Mouse (Mus musculus): ENCODE measurements at regions not wholly inside any gene's neighbourhood (a gene's known extent, or its start where the extent isn't known, plus 50 kb on each side); places are given as distances from the start of the nearest gene placed in this dataset.

GRCm38 (mm10) chr10:117461791-117462516, 82.1 kb upstream of the Cpsf6 start:
- peak; percentile 42 for DNase-seq (ENCODE audit: low read depth)

GRCm38 (mm10) chr10:117461261-117461660, 81.4 kb upstream of the Cpsf6 start:
- DNase-seq (ENCODE audit: low read depth), result no peak

GRCm38 (mm10) chr10:117460366-117460730, 80.5 kb upstream of the Cpsf6 start:
- DNase-seq (ENCODE audit: low read depth), result no peak

- no peak for DNase-seq (ENCODE audit: low read depth)
These were observed 80.0 kb upstream of the Cpsf6 start for GRCm38 (mm10) chr10:117459651-117460365.

GRCm38 (mm10) chr10:117459041-117459475, 79.2 kb upstream of the Cpsf6 start:
- DNase-seq (ENCODE audit: low read depth), result no peak

GRCm38 (mm10) chr10:117458271-117459040, 78.6 kb upstream of the Cpsf6 start:
- DNase-seq (ENCODE audit: low read depth), result no peak

GRCm38 (mm10) chr10:117457701-117457950, 77.8 kb upstream of the Cpsf6 start:
- no peak for DNase-seq (ENCODE audit: low read depth)

- no peak for DNase-seq (ENCODE audit: low read depth)
These were observed 77.3 kb upstream of the Cpsf6 start for GRCm38 (mm10) chr10:117456904-117457700.

GRCm38 (mm10) chr10:117456427-117456826, 76.6 kb upstream of the Cpsf6 start:
- DNase-seq (ENCODE audit: low read depth), result no peak

GRCm38 (mm10) chr10:117455595-117456302, 75.9 kb upstream of the Cpsf6 start:
- DNase-seq (ENCODE audit: low read depth), result peak; percentile 79

GRCm38 (mm10) chr10:117454711-117455591, 75.1 kb upstream of the Cpsf6 start:
- peak; percentile 57 for DNase-seq (ENCODE audit: low read depth)

GRCm38 (mm10) chr10:117454171-117454500, 74.3 kb upstream of the Cpsf6 start:
- DNase-seq (ENCODE audit: low read depth), result no peak

GRCm38 (mm10) chr10:117453406-117454170, 73.8 kb upstream of the Cpsf6 start:
- DNase-seq (ENCODE audit: low read depth), result no peak

- DNase-seq (ENCODE audit: low read depth), result peak; percentile 91
These were observed 72.6 kb upstream of the Cpsf6 start for GRCm38 (mm10) chr10:117452190-117452950.

- no peak for DNase-seq (ENCODE audit: low read depth)
These were observed 71.8 kb upstream of the Cpsf6 start for GRCm38 (mm10) chr10:117451396-117452185.

GRCm38 (mm10) chr10:117450631-117451030, 70.8 kb upstream of the Cpsf6 start:
- no peak for DNase-seq (ENCODE audit: low read depth)

- DNase-seq (ENCODE audit: low read depth), result no peak
These were observed 70.4 kb upstream of the Cpsf6 start for GRCm38 (mm10) chr10:117450240-117450569.

GRCm38 (mm10) chr10:117449416-117450239, 69.8 kb upstream of the Cpsf6 start:
- peak; percentile 45 for DNase-seq (ENCODE audit: low read depth)

Data from 416B (cell line).